Mouse (Mus musculus) small intestine, adult 2 months (tissue): ENCODE data around the gene Art3.

ENCODE experiments used
- CTCF ChIP-seq: fragments of 200-500 bp; IDR thresholded peaks from 2 replicates; pipeline ENCODE4 v1.5.1; 2012; ENCODE audit warnings: low read depth, mild to moderate bottlenecking, control low read depth, inconsistent platforms, low read length, moderate library complexity, mixed read lengths; ENCODE audit not compliant: insufficient replicate concordance, insufficient read length; ENCODE audit errors: extremely low read depth
- POLR2A ChIP-seq: fragments of 200-500 bp; IDR thresholded peaks from 2 replicates; pipeline ENCODE4 v1.6.1; 2012; ENCODE audit warnings: low read depth, mild to moderate bottlenecking, control low read depth, inconsistent platforms, low read length, moderate library complexity

GRCm38 (mm10) chr5:92349731-92350130, 18.1 kb downstream of the Art3 start:
- TF ChIP-seq CTCF (no peak), POLR2A (no peak)
